Mouse (Mus musculus) cerebellum, adult 2 months (tissue): ENCODE data around the gene Hoxa2.

Experiments used
- CTCF ChIP-seq: fragments of 200-500 bp; IDR thresholded peaks from 2 replicates; pipeline ENCODE4 v1.5.1; 2011; ENCODE audit warnings: low read depth, mild to moderate bottlenecking, control low read depth, low read length, moderate library complexity, borderline replicate concordance; ENCODE audit not compliant: insufficient read depth
- POLR2A ChIP-seq: fragments of 200-500 bp; IDR thresholded peaks from 2 replicates; pipeline ENCODE4 v1.6.1; 2011; ENCODE audit warnings: low read length, control low read depth, borderline replicate concordance; ENCODE audit not compliant: insufficient read depth

DNA sequence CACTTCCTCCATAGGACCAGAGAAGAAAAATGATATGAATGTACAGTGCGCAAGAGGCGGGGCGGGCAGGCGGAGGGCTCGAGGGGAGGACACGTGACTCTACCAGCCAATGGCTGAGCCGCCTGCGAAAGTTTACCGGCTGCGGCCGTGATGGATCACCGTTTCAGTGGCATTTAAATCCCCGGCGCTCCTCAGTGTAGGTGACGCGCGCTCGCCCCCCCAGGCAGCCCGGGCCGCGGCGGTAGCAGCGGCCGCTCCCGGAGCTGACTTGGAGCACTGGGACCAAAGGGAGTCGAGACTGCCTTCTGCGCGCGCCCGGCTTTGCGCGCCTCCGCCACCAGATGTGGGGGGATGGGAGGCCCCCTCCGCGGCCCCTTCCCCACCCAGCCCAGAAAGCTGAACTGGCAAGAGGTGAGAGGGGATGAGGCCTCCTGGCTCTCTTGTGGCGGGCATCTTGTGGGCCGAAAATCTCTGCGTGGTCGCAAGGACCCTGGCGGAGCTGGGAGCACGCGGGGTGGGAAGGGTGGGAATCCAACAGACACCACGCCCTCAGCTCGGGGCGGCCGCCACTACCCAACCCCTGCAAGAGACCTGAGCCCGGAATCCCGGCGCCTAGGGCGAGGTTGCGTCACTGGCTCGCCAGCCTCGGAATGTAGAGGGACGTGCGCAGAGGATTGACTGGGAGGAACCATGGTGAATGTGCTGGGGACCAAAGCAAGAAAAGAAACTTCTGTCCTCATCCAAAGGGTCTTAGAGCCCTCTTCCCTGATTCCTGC, 6.2 kb downstream of the Hoxa2 start, which contains the start of gene Hoxa1:
- TF ChIP-seq CTCF: no peak
- no peak for TF ChIP-seq POLR2A
